Mouse (Mus musculus): ENCODE results near the gene Ripply2.
"Not testable (repeated sequence)": the region's sequence is repeated elsewhere in the genome, so short reads cannot be mapped to it uniquely, and the experiment has no call there.

Gene Ripply2

DNA sequence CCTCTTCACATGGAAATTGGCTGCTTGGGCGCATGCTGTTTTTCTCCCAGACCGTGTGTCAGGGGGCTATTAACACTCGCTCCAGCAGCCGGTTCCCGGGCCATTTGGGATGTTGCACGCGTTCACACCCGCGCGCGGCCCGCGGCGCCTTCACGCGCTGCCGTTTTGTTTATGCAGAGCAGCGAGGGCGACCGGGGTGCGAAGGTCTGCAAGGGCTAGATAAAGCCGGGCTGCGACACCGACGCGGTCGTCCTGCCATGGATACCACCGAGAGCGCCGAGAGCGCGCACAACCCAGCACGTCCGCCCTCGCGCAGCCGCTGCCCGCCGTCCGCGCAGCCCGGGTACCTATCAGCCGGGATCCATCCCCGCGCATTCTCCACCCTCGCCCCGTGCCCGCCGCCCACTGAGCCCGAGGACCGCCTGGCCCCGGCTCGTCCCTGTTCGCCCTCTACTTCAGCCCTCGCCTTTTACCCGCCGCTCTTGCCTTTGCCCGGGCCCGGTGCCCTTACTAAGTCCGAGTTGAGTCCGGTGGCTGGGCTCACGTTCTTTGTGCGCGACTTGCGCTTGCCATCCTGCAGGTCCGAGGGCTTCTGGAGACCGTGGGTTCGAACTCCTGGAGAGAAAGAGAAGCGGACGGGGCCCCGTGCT lies at the start of gene Ripply2:
TSS of gene Ripply2 (plus strand) at position 250 of the 650 bp plus-strand sequence.
- DNase-seq = no peak

DNA sequence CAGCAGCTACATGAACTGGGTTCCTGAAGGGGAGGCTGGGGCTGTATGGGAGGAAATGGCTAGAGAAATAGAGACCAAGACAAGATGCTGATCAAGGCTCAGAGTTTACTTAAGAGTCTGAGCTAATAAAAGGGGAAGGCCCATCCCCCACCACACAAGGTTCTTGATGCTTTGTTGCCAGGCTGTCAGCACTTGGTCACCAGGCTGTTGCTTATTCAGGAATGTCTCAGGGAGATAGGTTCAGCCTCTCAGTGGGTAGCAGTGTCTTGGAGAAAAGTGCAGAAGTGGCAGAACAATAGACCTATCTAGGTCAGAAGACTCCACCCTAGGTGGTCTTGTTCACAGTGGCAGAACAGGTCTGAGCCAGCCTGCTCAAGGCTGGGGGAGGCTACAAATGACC lies 42.9 kb upstream of the Ripply2 start:
- not testable (repeated sequence) for DNase-seq

DNA sequence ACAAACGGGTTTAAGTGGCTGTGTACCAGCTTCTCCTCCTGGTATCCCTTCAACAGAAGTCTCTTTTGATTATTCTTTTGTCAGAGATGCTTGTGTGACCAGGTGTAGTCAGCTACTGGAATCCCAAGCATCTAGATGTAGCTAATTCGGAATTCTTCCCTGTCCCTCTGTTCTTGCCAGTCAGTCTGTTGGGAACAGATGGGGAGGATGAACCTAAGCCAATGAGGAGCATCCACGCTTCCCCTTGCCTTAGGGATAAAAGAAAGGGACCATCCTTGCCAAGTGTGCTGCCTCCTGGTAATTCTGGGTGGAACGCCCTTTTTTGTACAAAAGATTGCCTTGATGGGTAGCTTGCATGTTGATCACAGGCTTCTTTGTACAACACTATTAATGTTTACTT lies 41.8 kb upstream of the Ripply2 start:
- DNase-seq = no peak

DNA sequence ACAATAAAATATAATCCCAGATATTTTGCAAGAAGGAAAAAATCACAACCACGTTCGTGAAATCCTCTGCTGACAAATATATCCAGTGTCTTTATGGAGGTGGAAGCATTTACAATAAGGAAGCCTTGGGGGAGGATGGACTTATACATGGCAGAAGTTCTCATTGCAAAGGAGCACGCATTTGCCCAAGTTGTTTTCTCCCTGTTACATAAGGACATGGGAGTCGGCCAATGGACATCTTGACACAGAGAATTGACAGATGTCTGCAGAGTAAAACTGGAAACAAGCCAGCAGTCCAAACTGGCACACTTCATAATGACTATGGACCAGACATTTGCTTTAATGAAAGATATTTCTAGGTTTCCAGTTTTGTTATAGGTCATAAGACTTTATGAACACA lies 38.4 kb upstream of the Ripply2 start:
- DNase-seq = no peak

DNA sequence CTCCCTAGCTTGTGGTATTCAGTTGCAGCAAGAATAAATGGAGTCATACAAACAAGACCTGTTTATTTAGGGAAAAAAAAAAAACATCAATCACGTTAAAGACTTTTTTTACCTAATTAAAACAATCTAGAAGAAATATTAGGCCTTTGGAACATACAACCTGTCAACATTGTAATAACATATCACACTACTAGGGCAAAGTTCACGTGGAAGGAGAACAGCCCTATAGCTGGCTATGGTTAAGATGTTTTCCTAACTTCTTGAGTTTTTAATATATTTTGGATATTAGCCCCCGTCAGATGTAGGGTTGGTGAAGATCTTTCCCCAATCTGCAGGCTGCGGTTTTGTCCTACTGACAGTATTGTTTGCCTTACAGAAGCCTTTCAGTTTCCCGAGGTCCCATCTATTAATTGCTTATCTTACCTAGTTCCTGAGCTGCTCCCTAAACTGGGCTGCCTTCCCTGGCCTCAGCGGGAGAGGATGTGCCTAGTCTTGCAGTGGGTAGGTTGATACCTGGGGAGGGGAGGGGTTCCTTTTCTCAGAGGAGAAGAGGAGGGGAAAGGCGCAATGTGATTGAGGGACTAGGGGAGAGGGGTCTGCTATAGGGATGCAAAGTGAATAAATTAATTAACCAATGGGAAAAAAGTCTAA lies 37.0 kb upstream of the Ripply2 start:
- no peak for DNase-seq

DNA sequence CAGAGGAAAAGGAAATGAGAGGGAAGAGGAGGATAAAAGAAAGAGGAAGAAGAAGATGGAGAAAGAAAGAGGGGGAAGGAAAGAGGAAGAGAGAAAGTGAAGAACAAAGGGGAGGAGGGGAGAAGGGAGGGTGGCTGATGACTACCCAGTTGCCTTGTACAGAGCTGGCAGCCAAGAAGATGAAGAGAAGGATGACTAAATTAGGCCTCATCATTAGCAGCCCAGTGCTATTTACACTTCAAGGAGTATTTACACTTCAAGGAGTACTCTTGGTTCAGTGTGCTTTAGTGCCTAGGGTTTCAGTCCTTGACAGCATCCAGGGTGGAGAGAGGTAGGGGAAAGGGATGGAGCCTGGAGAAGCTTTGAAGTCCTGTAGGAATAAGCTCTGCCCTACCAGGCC lies 35.3 kb upstream of the Ripply2 start:
- DNase-seq = no peak

DNA sequence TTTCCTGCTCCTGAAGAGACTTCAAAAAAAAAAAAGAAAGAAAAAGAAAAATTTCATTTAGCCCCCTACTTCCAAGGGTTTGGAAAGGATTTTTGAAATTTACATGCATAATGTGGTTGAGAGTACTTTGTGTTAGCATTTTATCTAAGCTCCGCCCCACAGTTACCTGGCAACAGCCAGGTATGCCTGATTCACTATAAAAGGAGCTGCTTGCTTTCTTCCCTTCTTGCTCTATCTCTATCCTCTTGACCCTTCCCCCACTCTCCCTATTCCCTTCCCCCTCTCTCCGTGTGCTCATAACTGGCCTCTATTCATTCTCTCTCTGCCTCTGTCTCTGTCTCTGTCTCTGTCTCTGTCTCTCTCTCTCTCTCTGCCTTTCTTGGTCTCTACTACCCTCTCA lies 34.4 kb upstream of the Ripply2 start:
- DNase-seq = no peak

DNA sequence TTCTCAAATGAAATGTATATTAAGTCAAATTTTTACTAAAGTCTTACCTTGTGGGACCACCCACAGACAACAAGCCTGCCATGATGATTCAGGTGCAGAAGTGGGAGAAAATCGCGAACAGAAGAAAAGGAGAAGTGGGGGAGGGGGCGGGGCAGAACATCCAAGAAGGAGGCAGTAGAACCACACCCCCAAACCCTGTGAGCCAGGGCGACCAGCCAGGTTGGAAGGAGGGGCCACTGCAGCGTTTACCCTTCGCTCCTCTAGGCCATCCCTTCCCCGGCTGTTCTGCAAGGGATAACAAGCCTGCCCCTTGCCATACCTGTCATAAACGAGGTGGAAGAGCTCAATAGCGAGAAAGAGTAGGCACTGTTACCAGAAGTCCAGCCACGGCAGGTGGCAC lies 33.8 kb upstream of the Ripply2 start:
- no peak for DNase-seq

DNA sequence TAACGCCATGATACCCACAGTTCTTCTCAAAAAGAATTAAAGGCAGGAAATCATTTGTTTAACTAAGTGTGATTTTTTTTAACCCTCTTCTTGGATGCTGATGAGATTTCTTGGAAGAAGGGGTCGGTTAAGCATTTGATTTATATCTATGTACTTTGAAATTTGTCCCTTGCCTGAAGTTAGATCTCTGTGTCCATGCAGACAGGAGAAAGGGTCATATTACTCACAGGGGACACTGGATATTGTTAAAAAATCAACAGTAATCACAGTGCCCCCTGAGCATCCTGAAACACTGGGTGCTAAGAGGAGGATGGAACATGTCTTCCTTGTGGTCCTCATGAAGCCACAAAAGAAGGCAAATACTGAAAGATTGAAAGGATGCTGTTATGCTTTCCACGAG lies 30.8 kb upstream of the Ripply2 start:
- no peak for DNase-seq

DNA sequence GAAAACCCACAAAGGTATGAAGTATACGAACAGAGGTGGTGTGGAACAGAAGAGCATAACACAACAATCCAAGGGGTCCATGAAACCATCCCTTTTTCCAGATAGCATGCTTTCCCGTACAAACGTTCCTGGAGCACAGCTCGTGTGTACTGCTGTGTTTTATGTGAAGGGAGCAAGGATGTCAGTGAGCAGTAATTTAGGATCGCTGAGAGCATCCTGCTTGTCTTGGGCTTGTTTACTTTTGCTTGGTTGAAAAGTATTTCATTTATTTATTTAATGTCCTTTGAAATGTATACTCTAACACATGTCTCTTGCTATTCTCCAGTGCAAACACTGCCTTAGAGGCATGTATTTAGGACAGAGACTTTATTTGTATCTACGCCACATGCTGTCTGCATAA lies 30.2 kb upstream of the Ripply2 start:
- DNase-seq = no peak

DNA sequence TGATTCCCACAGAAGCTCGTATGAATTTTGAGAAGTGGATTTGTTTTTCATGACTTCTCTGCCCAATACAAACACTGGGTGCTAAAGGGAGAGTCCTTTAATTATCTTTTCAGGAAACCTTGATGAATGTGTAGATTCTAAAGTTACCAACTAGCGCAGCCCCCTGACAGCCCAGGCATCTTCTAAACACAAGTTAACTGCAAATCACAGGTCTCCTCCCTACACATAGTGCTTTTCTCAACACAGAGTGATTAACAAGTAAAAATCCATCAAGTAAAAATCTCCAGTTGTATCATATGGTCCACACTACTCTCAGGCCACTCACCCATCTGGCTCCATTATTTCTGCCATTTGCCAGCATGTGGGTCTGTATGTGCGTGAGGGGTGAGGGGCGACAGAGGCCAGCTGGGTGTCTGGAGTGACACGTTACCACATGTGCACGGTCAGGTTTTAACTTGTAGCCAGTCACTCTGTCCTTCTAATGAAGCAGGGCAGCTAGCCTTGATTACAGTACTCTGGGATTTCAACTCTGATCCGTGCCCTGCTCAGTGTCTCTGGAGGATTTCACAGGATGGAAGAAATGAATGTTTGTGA lies 28.5 kb upstream of the Ripply2 start:
- no peak for DNase-seq

DNA sequence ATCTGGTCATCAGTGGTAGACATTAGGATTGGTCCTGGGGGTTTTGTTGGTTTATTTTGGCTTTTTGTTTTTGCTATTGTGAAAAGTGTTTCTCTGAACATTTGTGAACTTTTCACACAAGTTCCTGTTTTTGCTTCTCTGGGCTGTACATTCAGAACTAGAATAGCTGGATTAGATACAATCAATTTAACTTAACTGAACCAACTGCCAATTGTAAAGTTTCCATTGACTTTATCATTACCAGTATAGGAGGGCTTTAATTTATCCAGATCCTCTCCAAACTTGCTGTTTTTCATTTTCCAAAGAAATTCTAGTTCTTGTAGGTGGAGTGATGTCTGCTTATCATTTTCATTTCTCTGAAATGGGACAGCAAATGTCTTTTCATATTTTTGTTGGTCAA lies 25.5 kb upstream of the Ripply2 start:
- DNase-seq = no peak

DNA sequence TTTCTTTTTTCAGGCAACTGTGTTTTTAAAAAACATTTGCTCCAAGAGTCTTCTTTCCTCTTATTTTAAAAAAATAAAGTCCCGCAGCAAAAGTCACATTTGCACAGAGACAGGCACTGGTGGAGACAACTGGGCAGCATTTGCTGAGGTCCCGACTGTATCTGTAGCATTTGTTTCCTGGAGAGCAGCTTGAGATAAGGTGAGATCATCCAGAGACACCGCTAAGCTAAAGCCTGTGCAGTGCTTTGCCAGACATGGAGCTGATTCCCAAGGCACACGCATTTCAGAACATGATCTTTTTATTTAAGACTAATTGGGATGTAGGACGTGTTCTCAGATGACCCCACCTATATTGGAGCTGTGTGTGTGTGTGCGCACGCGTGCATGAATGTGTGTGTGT lies 23.6 kb upstream of the Ripply2 start:
- no peak for DNase-seq

DNA sequence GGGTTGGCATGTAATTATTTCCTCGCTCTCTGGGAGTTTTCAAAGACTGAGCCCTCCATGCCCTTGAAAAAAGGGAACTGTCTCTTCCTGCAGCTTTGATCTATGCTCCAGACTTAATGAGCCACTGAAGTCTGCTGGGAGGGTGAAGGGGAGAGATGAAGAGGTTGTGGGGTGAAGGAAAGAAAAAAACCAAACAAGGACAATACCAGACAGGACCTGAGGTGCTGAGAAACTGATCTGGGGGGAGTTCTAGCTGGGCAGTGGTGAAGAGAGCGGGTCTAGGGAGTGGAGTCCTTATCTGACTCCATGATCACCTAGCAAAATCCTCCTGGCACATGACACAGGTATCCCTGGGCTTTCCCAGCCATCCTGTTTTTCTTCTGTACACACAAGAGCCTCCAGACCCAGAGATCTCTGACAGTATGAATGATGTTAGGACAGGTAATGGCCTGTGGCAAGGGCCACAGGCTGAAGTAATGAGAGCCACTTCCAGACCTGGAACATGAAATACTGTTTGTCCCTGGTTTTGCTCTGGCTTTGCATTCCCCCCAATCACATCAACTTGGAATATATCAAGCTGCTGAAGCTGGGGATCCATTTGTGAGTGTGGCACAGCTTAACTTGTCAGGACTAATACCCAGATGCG lies 18.2 kb upstream of the Ripply2 start:
- no peak for DNase-seq

DNA sequence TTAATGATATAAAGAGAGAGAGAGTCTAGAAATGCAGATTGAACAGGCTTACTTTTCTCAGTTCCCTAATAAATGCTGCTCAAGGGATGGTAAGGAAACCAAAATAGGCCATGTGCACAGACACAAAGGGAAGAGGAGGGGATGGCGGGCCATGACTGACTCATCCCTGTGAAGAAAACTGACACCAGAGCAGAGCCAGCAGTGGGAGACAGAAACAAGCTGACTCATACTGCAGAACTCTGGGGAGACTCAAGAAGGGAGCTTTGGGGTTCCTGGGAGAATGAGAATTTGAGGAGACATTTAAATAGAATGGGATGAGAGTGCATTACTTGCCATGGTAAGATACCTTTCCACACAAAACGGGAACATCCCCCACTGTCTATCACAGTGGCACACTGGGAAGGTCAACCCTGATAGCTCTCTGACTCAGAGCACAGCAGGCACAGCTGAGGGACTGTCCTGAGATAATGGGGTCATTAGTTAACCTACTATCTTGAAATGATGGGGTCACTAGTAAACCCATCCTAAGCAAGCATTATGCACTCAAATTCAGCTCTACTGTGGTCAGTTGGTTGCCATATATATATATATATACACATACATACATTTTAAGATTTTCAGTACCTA lies 15.3 kb upstream of the Ripply2 start:
- no peak for DNase-seq

DNA sequence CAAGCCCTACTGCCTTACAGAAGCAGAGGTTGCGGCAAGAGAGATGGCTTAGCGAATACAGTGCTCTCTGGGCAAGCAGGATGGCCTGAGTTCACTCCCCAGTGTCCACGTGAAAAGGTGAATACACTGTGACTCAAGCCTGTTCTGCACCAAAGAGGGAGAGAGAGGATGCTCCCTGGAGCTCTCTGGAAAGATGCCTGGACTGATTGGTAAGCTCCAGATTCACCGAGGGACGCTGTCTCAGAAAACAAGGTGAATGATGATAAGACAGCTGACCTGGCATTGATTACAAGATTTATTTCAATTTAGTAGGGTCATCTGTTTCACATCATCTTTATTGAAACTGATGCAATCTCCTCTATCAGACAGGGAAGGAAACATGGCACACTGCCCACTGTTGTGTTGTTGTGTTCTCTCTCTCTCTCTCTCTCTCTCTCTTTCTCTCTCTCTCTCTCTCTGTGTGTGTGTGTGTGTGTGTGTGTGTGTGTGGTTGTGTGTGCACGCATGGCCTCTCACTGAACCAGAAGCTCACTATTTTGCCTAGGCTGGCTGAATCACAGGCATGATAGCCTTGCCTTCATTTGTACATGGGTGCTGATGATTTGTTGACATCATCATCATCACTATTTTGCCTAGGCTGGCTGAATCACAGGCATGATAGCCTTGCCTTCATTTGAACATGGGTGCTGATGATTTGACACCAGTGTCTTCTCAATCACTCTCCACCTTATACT lies 10.5 kb upstream of the Ripply2 start:
- no peak for DNase-seq

DNA sequence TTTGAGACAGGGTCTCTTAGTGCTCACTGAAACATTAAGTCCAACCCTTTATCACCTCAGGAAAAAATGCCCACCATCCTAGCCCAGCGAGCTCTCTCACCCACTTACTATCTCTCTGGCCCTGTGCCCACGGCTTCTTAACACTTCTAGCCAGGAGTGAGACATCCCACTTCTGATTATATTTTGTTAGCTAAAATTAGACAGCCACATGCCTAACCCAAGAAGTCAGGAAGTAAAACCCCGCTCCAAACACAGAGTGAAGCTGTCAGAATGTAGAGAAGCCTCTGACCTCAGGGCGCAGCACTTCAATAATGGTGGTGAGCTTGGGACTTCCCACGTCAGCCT lies 9.9 kb upstream of the Ripply2 start:
- DNase-seq = no peak

DNA sequence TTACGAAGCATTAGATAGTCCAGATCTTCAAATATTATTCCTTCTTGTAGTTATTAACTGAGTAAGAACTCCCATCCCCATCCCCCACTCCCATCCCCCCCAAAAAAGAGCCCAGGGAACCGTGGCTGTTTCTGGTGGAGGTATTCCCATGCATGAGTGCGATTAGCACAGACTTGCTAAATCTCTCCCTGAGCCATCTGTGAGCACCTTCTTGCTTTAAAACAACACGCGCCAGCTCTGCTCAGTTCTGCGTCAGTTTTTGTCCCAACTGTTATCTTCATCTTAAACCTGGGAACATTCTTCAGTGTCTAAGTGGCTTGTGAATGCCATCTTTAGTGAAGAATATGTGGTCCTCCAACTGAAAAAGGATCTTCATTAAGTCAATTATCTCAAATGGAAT lies 6.8 kb upstream of the Ripply2 start:
- no peak for DNase-seq

DNA sequence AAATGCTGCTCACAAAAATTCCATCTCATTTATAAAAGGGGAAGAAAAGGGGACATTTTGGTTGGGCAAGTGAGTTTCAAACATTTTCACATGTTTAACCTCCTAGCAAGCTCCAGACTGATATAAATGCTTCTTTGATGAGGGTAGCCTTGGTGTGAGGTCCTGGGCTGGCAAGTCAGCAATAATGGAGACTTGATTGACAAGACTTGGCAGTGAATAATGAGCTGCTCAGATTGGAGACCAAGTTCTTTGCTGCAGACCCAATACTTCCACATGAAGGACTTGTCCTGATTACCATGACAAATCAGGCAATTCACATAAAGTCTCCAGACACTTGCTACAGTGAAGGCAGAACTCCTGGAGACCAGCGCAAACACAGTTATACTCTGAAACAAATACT lies 6.4 kb upstream of the Ripply2 start:
- DNase-seq = no peak

DNA sequence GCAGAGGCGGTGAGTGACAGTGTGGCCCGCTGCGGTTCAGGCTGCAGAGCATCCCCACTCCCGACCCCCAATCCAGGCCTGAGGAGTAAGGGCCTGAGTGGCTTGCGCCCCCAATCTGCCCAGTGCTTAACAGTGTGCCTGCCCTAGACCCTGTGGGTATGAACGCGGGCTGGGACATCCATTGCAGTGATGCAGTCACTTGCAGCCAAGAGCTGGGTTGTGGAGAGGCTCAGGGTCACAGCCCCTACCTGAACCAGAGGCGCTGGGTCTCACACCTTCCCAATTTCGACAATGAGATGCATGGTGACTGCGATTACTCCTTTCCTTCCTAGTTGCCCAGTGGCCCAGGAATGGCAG lies 579 bp downstream of the Ripply2 start:
- no peak for DNase-seq

DNA sequence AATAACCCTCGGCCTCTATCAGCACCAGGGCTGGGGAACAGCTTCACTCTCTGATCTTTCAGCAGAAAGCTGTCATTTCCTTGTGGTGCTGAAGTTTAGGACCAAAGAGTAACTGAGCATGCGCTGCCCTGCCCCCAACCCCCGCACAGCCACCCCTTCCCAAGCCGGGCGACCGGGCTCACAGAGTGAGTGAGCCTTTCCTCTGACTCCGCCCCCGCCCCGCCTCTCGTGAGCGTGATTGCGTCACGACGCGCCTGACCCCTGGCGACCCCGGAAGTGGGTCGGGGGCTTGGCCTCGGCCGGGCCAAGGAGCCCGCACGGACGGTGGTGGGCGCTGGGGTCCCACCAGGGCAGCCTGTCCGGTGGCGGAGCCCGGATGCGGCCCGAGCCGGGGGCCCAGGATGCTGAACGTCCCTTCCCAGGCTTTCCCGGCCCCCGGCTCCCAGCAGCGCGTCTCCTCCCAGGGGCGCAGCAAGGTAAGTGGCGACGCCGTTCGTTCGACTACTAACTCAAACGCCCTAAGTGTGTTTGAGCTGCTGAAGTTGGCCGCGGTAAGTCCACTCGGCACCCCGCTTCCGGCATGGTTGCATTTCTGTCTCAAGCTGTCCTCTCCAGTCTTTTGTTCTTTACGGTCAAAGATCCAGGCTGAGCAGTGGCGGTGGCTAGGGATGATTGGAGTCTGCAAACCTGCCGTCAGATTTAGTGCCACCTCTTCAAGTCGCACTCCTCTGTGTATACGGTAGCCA lies 6.6 kb downstream of the Ripply2 start, which contains the start of gene Cyb5r4:
TSS of gene Cyb5r4 (plus strand) at position 237 of the 746 bp plus-strand sequence.
- peak; percentile 91 to 96 for DNase-seq

DNA sequence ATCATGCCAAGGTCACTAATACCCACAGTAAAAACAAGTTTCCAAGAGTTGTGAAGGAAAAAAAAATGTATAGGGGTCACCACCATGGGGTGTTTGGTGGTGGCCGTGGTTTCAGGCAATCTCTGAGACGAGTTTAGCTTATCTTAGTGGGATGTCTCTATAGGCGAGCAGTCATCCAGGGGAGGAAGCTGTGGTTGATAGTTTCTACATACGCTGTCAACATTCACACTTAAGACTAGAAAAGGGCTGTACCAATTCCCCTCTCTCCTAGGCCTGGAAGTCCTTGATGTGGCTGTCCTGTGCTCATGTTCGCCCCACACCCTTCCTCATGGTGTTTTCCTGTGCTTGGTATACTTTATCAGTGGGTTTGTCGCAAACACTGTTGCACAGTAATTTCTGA lies 10.4 kb downstream of the Ripply2 start:
- DNase-seq = no peak
